ENCODE assay signal across 9 mouse cellular contexts in the genomic region with DNA sequence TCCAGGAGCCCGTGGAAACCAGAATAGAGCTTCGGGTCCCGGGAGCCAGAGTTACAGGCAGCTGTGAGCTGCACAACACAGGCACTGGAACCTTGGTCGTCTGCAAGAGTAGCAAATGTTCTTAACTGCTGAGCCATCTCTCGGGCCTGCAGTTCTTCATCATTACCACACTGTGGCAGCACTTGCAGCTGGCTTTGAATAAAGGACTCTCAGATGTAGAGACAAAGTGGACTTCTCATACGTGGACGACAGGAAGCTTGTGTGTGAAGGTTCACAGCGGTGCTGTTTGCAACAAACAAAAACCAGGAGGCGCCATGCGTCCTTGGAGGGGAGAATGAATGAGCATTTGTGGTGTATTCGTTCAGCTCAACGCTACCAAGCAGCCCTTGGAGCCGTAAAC. TPM values are rescaled to one million over a fixed set of nuclear protein-coding genes. Genes with fewer than 3 reads are reported as not detected.
DNase-seq lines count a peak whose midpoint lies in the region; ATAC-seq and TF ChIP-seq lines count a peak whose summit lies in the region.
"Had no signal": no experiment of that assay in that cellular context is flagged by ENCODE, and none has a peak within 500 bp of the region (broad histone marks: within the 10 kb centered on the region; RNA-seq: fewer than 3 reads in every experiment).

No protein-coding gene starts in this region.

- no peak for TF ChIP-seq POLR2A in small intestine, adult 2 months (IDR thresholded peaks at IDR 0.05; ENCODE audit: low read depth, low read length)

- no peak overlapping the region for H3K4me2 ChIP-seq in forebrain, embryonic 14.5 days (ENCODE audit: low read length)
- H3K4me2 ChIP-seq in forebrain, embryonic 13.5 days, result no peak overlapping the region
- H3K4me2 ChIP-seq: lung, embryonic 15.5 days had no signal

- H3K4me1 ChIP-seq in forebrain, embryonic 14.5 days (ENCODE audit: control insufficient read depth, insufficient read depth, low read length), result peaks cover 6% of the 10 kb centered on the region; the same call in 1 of the 2 replicates
- H3K4me1 ChIP-seq in forebrain, embryonic 13.5 days, result peaks cover 9% of the 10 kb centered on the region
- peaks cover 16% of the 10 kb centered on the region for H3K4me1 ChIP-seq in small intestine, adult 2 months (ENCODE audit: control insufficient read depth, insufficient read depth, insufficient read length, low read length)
- H3K4me1 ChIP-seq: lung, embryonic 15.5 days had no signal

- TF ChIP-seq CTCF in small intestine, adult 2 months (IDR thresholded peaks at IDR 0.05; ENCODE audit: extremely low read depth, insufficient read length, insufficient replicate concordance, low read depth, low read length), result peak; percentile 62; the same call in 1 of the 2 replicates

- peaks cover 7% of the 10 kb centered on the region; the same call in 1 of the 2 replicates for H3K27me3 ChIP-seq in forebrain, embryonic 14.5 days (replicated peaks; ENCODE audit: control insufficient read depth, insufficient read depth, low read length)
- H3K27me3 ChIP-seq in forebrain, embryonic 13.5 days, result 0 out of 2 replicates have a peak, but pooled peaks cover 14% of the 10 kb centered on the region
- no peaks in the 10 kb centered on the region for H3K27me3 ChIP-seq in small intestine, adult 2 months (ENCODE audit: control insufficient read depth, insufficient read depth, low read length)

- no peak for ATAC-seq in forebrain, embryonic 14.5 days
- no peak for ATAC-seq in forebrain, embryonic 13.5 days

- H3K36me3 ChIP-seq in forebrain, embryonic 14.5 days (ENCODE audit: control insufficient read depth, insufficient read depth, low read length), result no peaks in the 10 kb centered on the region
- no peaks in the 10 kb centered on the region for H3K36me3 ChIP-seq in forebrain, embryonic 13.5 days (ENCODE audit: poor library complexity, severe bottlenecking)
- H3K36me3 ChIP-seq in small intestine, adult 2 months (ENCODE audit: control insufficient read depth, insufficient read depth, low read length), result no peaks in the 10 kb centered on the region
- H3K36me3 ChIP-seq: lung, embryonic 15.5 days had no signal

- DNase-seq in forebrain, embryonic 14.5 days (ENCODE audit: low spot score), result peak; percentile 80
- peak; percentile 78 for DNase-seq in 3T3-L1 (ENCODE audit: low read depth, low spot score)
- DNase-seq in adrenal gland, adult 18-20 months (ENCODE audit: low spot score in 2 of 2), result peak; percentile 29 to 38
- DNase-seq in embryo, embryonic 11.5 days (ENCODE audit: low read depth, low spot score), result peak; percentile 61
- peak; percentile 54 to 61 for DNase-seq in kidney, postnatal 36 days
- DNase-seq in lung, postnatal 14 days, result peak; percentile 48

- no peak overlapping the region for H3K9ac ChIP-seq in forebrain, embryonic 14.5 days (ENCODE audit: low read length)
- H3K9ac ChIP-seq in forebrain, embryonic 13.5 days, result no peak overlapping the region
- H3K9ac ChIP-seq: lung, embryonic 15.5 days had no signal

- WGBS in forebrain, embryonic 14.5 days, result 38% methylated on average over 13 of the region's 13 CpGs
- WGBS in forebrain, embryonic 13.5 days, result 39% methylated on average over 13 of the region's 13 CpGs
- WGBS in small intestine, adult 2 months, result 30% methylated on average over 13 of the region's 13 CpGs

- no peak overlapping the region for H3K4me3 ChIP-seq in forebrain, embryonic 14.5 days (ENCODE audit: low read depth, low read length)
- no peak overlapping the region for H3K4me3 ChIP-seq in forebrain, embryonic 13.5 days
- H3K4me3 ChIP-seq in small intestine, adult 2 months (ENCODE audit: low read depth, low read length), result no peak overlapping the region
- H3K4me3 ChIP-seq: lung, embryonic 15.5 days had no signal

- no peak overlapping the region for H3K27ac ChIP-seq in forebrain, embryonic 14.5 days (ENCODE audit: low read depth, low read length)
- no peak overlapping the region for H3K27ac ChIP-seq in forebrain, embryonic 13.5 days
- no peak overlapping the region for H3K27ac ChIP-seq in small intestine, adult 2 months (ENCODE audit: insufficient read depth, low read depth, low read length)
- H3K27ac ChIP-seq: lung, embryonic 15.5 days had no signal

- H3K9me3 ChIP-seq in forebrain, embryonic 14.5 days (replicated peaks; ENCODE audit: control insufficient read depth, low read length), result no peaks in the 10 kb centered on the region
- no peaks in the 10 kb centered on the region for H3K9me3 ChIP-seq in forebrain, embryonic 13.5 days (replicated peaks)
- H3K9me3 ChIP-seq: lung, embryonic 15.5 days had no signal

RNA-seq across cellular contexts. Expression of gene Rab37, which starts 10.3 kb away (rescaled TPM):
- polyA plus RNA-seq in forebrain, embryonic 14.5 days (2014; fragmentation: Nextera tagmentation; extraction: Ambion mirVana), result 0.45 and 0.57 TPM in 2 replicates
- 0.60 and 0.76 TPM in 2 replicates for polyA plus RNA-seq in forebrain, embryonic 13.5 days (2015; fragmentation: Nextera tagmentation; extraction: Ambion mirVana)
- total RNA-seq in adrenal gland, adult 18-20 months (2021), result 1 to 10 TPM in 1 of 2 experiments, under 1 TPM in 1; 0.76 to 1.3 TPM
- 0.91 and 2.2 TPM in 2 replicates for polyA plus RNA-seq in small intestine, adult 2 months (2012; rRNA removed)

RNA-seq across cellular contexts. Expression of gene Cd300e, which starts 18.9 kb away (rescaled TPM):
- polyA plus RNA-seq in forebrain, embryonic 14.5 days (2014; fragmentation: Nextera tagmentation; extraction: Ambion mirVana), result not detected in 2 replicates
- polyA plus RNA-seq in forebrain, embryonic 13.5 days (2015; fragmentation: Nextera tagmentation; extraction: Ambion mirVana), result not detected in 2 replicates
- total RNA-seq in adrenal gland, adult 18-20 months (2021), result under 1 TPM; 0.46 to 0.64 TPM
- polyA plus RNA-seq in small intestine, adult 2 months (2012; rRNA removed), result 0.22 and 0.52 TPM in 2 replicates

RNA-seq across cellular contexts. Expression of gene Cd300ld3, which starts 32.7 kb away (rescaled TPM):
- not detected in 2 replicates for polyA plus RNA-seq in forebrain, embryonic 14.5 days (2014; fragmentation: Nextera tagmentation; extraction: Ambion mirVana)
- polyA plus RNA-seq in forebrain, embryonic 13.5 days (2015; fragmentation: Nextera tagmentation; extraction: Ambion mirVana), result not detected in 2 replicates
- 10 to 100 TPM in 1 of 2 experiments, 1 to 10 TPM in 1; 8.6 to 10.5 TPM for total RNA-seq in adrenal gland, adult 18-20 months (2021)
- polyA plus RNA-seq in small intestine, adult 2 months (2012; rRNA removed), result 1.1 TPM in 2 replicates
- polyA plus RNA-seq: lung, embryonic 15.5 days had no signal

RNA-seq across cellular contexts. Expression of gene Cd300ld5, which starts 43.3 kb away (rescaled TPM):
- not detected in 2 replicates for polyA plus RNA-seq in forebrain, embryonic 14.5 days (2014; fragmentation: Nextera tagmentation; extraction: Ambion mirVana)
- polyA plus RNA-seq in forebrain, embryonic 13.5 days (2015; fragmentation: Nextera tagmentation; extraction: Ambion mirVana), result not detected in 2 replicates
- total RNA-seq in adrenal gland, adult 18-20 months (2021), result 10 to 100 TPM in 1 of 2 experiments, 1 to 10 TPM in 1; 3.4 to 10.9 TPM
- polyA plus RNA-seq in small intestine, adult 2 months (2012; rRNA removed), result 0.85 TPM in 1 of 2 replicates, not detected in the other
- polyA plus RNA-seq: lung, embryonic 15.5 days had no signal

RNA-seq across cellular contexts. Expression of gene Cd300lf, which starts 52.9 kb away (rescaled TPM):
- polyA plus RNA-seq in forebrain, embryonic 14.5 days (2014; fragmentation: Nextera tagmentation; extraction: Ambion mirVana), result not detected in 2 replicates
- 0.11 TPM in 1 of 2 replicates, not detected in the other for polyA plus RNA-seq in forebrain, embryonic 13.5 days (2015; fragmentation: Nextera tagmentation; extraction: Ambion mirVana)
- total RNA-seq in adrenal gland, adult 18-20 months (2021), result 1 to 10 TPM; 1.3 to 2.5 TPM
- 3.9 and 6.9 TPM in 2 replicates for polyA plus RNA-seq in small intestine, adult 2 months (2012; rRNA removed)
